Mouse (Mus musculus) liver, embryonic 14.5 days (tissue): Measurements from ENCODE around the gene Ap5z1. TPM values are rescaled to one million over a fixed set of nuclear protein-coding genes. Genes with fewer than 3 reads are reported as not detected.

ENCODE experiments used
- ATAC-seq: fragments of 200-750 bp; cut with Nextera tagmentation; 2 replicates; pipeline ENCODE4 v1.8.0; 2017; ENCODE audit warnings: moderate number of reproducible peaks, mild to moderate bottlenecking, moderate library complexity; ENCODE audit not compliant: insufficient read depth
- DNase-seq, 3 experiments: peaks; one replicate each; pipeline ENCODE4 v3.0.0-alpha.2; 2012 to 2013; ENCODE audit warnings: low read depth in 3 of 3, low spot score in 3 of 3
- H3K27ac ChIP-seq: fragments of 300-500 bp; sonication (generic); 2 replicates; pipeline ENCODE4 v1.5.1; 2014; ENCODE audit warnings: moderate library complexity, mild to moderate bottlenecking, control low read depth, inconsistent platforms
- H3K27me3 ChIP-seq: fragments of 300-500 bp; sonication (generic); 2 replicates; pipeline ENCODE4 v1.6.1; 2014; ENCODE audit warnings: mild to moderate bottlenecking, low read length, moderate library complexity; ENCODE audit not compliant: control insufficient read depth, insufficient read depth
- H3K36me3 ChIP-seq: fragments of 300-500 bp; sonication (generic); replicated peaks from 2 replicates; pipeline ENCODE4 v1.6.1; 2014; ENCODE audit warnings: low read depth; ENCODE audit not compliant: control insufficient read depth, insufficient read depth
- H3K4me1 ChIP-seq, 2 experiments: fragments of 200-500 bp in 1 of 2; fragments of 300-500 bp in 1 of 2; sonication (generic) in 1 of 2; replicated peaks; 2 replicates each; pipeline ENCODE4 v1.6.1; 2012 to 2014; ENCODE audit warnings: antibody characterized with exemption in 1 of 2, inconsistent platforms in 1 of 2, low read length in 1 of 2; ENCODE audit not compliant: control insufficient read depth in 2 of 2, insufficient read depth in 2 of 2
- H3K4me2 ChIP-seq: fragments of 300-500 bp; sonication (generic); 2 replicates; pipeline ENCODE4 v1.6.1; 2014; ENCODE audit warnings: low read depth, mild to moderate bottlenecking, control low read depth, moderate library complexity
- H3K4me3 ChIP-seq, 2 experiments: fragments of 200-500 bp in 1 of 2; fragments of 300-500 bp in 1 of 2; sonication (generic) in 1 of 2; 2 replicates each; pipeline ENCODE4 v1.5.1; 2012 to 2014; ENCODE audit warnings: low read depth in 2 of 2, low read length in 2 of 2, mild to moderate bottlenecking in 2 of 2, control low read depth in 1 of 2, inconsistent platforms in 1 of 2, moderate library complexity in 1 of 2; ENCODE audit not compliant: insufficient read depth in 1 of 2
- H3K9ac ChIP-seq: fragments of 300-500 bp; sonication (generic); replicated peaks from 2 replicates; pipeline ENCODE4 v1.6.1; 2014; ENCODE audit warnings: mild to moderate bottlenecking, control low read depth, moderate library complexity
- H3K9me3 ChIP-seq: fragments of 300-500 bp; sonication (generic); 2 replicates; pipeline ENCODE4 v1.6.1; 2016; ENCODE audit warnings: low read length, mixed read lengths; ENCODE audit not compliant: control insufficient read depth
- CTCF ChIP-seq: IDR thresholded peaks from 2 replicates; pipeline ENCODE4 v1.5.1; 2016; ENCODE audit warnings: antibody characterized with exemption, low read depth, control low read depth
- EP300 ChIP-seq: IDR thresholded peaks from 2 replicates; pipeline ENCODE4 v1.6.1; 2016; ENCODE audit warnings: antibody characterized with exemption, low read depth
- WGBS: fragments of 180-500 bp; shearing (Covaris S2); extraction: QIAGEN DNeasy Blood & Tissue Kit; methylation state at CpG from one replicate; pipeline ENCODE4 v1.1.7; 2014; ENCODE audit not compliant: insufficient replicate concordance; 5-methylcytosine and 5-hydroxymethylcytosine counted together
- polyA plus RNA-seq, 2 experiments: library from polyadenylated mRNA; depleted of rRNA in 1 of 2; stranded (reverse) in 1 of 2; unstranded in 1 of 2; fragments of >200 nt; fragmentation: Nextera tagmentation in 1 of 2; extraction: Ambion mirVana in 1 of 2; gene quantifications; 2 replicates each; pipeline versions ENCODE4 v1.2.1 to v1.2.3; 2012 to 2014

Ap5z1 gene
- polyA plus RNA-seq, 2 experiments, result 3.5 to 5.8 TPM

- Histone ChIP-seq H3K27me3 (no peaks in the 10 kb centered on the region), H3K4me1 (no peaks in the 10 kb centered on the region), H3K36me3 (no peaks in the 10 kb centered on the region), H3K9me3 (no peaks in the 10 kb centered on the region), H3K27ac (no peak overlapping the region), H3K4me2 (no peak overlapping the region), H3K4me3 (no peak overlapping the region), H3K9ac (no peak overlapping the region)
- no peak for DNase-seq
- WGBS, result 58% methylated on average over 14 of the region's 14 CpGs
- TF ChIP-seq CTCF (no peak), EP300 (no peak)
- no peak for ATAC-seq
Observed at GRCm38 (mm10) chr5:142495321-142496096, 31.8 kb downstream of the Ap5z1 start.

- H3K27me3 ChIP-seq, result no peaks in the 10 kb centered on the region
- TF ChIP-seq EP300 (no peak), CTCF (peak; percentile 60)
- WGBS, result 30% methylated on average over 3 of the region's 3 CpGs
- H3K36me3 ChIP-seq, result no peaks in the 10 kb centered on the region
- no peak overlapping the region for H3K27ac ChIP-seq
- H3K4me1 ChIP-seq, result no peaks in the 10 kb centered on the region
- no peak overlapping the region for H3K4me2 ChIP-seq
- no peak overlapping the region for H3K4me3 ChIP-seq
- DNase-seq (no peak), ATAC-seq (no peak)
- H3K9ac ChIP-seq, result no peak overlapping the region
- no peaks in the 10 kb centered on the region for H3K9me3 ChIP-seq
Observed at GRCm38 (mm10) chr5:142498964-142499363, 35.2 kb downstream of the Ap5z1 start.

- no peak for ATAC-seq
- H3K4me3 ChIP-seq, result no peak overlapping the region
- H3K9ac ChIP-seq, result no peak overlapping the region
- WGBS, result 69% methylated on average over 10 of the region's 10 CpGs
- no peak for DNase-seq
- no peak overlapping the region for H3K4me2 ChIP-seq
- no peaks in the 10 kb centered on the region for H3K9me3 ChIP-seq
- H3K27ac ChIP-seq, result no peak overlapping the region
- TF ChIP-seq CTCF, result no peak
- no peak for TF ChIP-seq EP300
- no peaks in the 10 kb centered on the region for H3K4me1 ChIP-seq
- no peaks in the 10 kb centered on the region for H3K27me3 ChIP-seq
- H3K36me3 ChIP-seq, result no peaks in the 10 kb centered on the region
Observed at GRCm38 (mm10) chr5:142500918-142501317, 37.2 kb downstream of the Ap5z1 start.

- H3K4me1 ChIP-seq, result no peaks in the 10 kb centered on the region
- H3K36me3 ChIP-seq, result no peaks in the 10 kb centered on the region
- DNase-seq, result peak; percentile 23 to 49 (median 38)
- no peaks in the 10 kb centered on the region for H3K27me3 ChIP-seq
- no peaks in the 10 kb centered on the region for H3K9me3 ChIP-seq
- WGBS, result 8% methylated on average over 3 of the region's 3 CpGs
- ATAC-seq, result peak; percentile 61
- no peak overlapping the region for H3K4me2 ChIP-seq
- no peak overlapping the region for H3K27ac ChIP-seq
- no peak overlapping the region for H3K9ac ChIP-seq
- H3K4me3 ChIP-seq, result no peak overlapping the region
- TF ChIP-seq EP300 (no peak), CTCF (peak; percentile 84)
Observed at GRCm38 (mm10) chr5:142502414-142502813, 38.7 kb downstream of the Ap5z1 start.

GRCm38 (mm10) chr5:142504175-142504574, 40.4 kb downstream of the Ap5z1 start:
- ATAC-seq (no peak), DNase-seq (no peak)
- Histone ChIP-seq H3K9me3 (no peaks in the 10 kb centered on the region), H3K4me2 (no peak overlapping the region), H3K9ac (no peak overlapping the region), H3K27me3 (no peaks in the 10 kb centered on the region), H3K36me3 (no peaks in the 10 kb centered on the region), H3K4me3 (no peak overlapping the region), H3K27ac (no peak overlapping the region), H3K4me1 (no peaks in the 10 kb centered on the region)
- 53% methylated on average over 3 of the region's 3 CpGs for WGBS
- TF ChIP-seq EP300 (no peak), CTCF (no peak)
